Comparison of ENCODE assay signal across 23 mouse cellular contexts in the genomic region with DNA sequence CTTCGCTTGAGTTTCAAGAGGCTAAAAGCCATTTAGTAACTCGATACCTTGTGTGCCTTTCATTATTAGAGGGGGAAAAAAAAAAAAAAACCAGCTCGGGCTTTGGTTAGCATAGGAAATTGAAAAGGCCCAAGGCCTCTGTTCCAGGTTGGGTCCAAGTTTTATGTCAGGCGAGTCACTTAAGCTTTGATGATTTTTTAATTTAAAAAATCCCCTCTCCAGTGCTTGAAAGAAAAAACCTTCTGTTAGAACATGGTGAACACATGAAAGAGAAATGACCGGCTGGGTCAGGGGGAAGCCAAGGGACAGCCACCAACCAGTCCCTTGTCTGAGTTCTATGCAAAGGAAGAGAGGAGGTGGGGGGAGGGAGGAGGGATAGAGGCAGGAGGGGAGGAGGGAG. TPM values are rescaled to one million over a fixed set of nuclear protein-coding genes. Genes with fewer than 3 reads are reported as not detected.
DNase-seq lines count a peak whose midpoint lies in the region; ATAC-seq and TF ChIP-seq lines count a peak whose summit lies in the region.
"Had no signal": no experiment of that assay in that cellular context is flagged by ENCODE, and none has a peak within 500 bp of the region (broad histone marks: within the 10 kb centered on the region; RNA-seq: fewer than 3 reads in every experiment).

No protein-coding gene starts in this region.

- no peak overlapping the region for H3K4me3 ChIP-seq in kidney, embryonic 14.5 days (ENCODE audit: low read length)
- no peak overlapping the region for H3K4me3 ChIP-seq in embryonic facial prominence, embryonic 11.5 days (ENCODE audit: low read depth, low read length)
- H3K4me3 ChIP-seq in limb, embryonic 14.5 days (replicated peaks; ENCODE audit: low read length), result no peak overlapping the region
- H3K4me3 ChIP-seq in midbrain, embryonic 10.5 days, result no peak overlapping the region
- H3K4me3 ChIP-seq: midbrain, embryonic 12.5 days had no signal

- no peak for DNase-seq in kidney, postnatal 14 days
- DNase-seq in embryonic facial prominence, embryonic 11.5 days (ENCODE audit: low spot score), result peak; percentile 60
- peak; percentile 79 for DNase-seq in forelimb bud, embryonic 11.5 days (ENCODE audit: low read depth, low spot score)
- DNase-seq in limb, embryonic 14.5 days (ENCODE audit: low spot score), result peak; percentile 39
- DNase-seq in spleen, adult 12 weeks (ENCODE audit: low spot score), result no peak
- no peak for DNase-seq in midbrain, embryonic 10.5 days (ENCODE audit: low spot score)
- DNase-seq: adrenal gland, adult 8-10 months; cerebellum, adult 11-12 months; cerebellum, postnatal 14 days; gastrocnemius, postnatal 14 days; heart, adult 11 months; lung, postnatal 10 days; right cerebral cortex, postnatal 14 days; spleen, adult 18-20 months had no signal

- H3K4me2 ChIP-seq in kidney, embryonic 14.5 days (replicated peaks; ENCODE audit: low read depth, low read length), result no peak overlapping the region
- H3K4me2 ChIP-seq in embryonic facial prominence, embryonic 11.5 days (ENCODE audit: low read depth, low read length), result no peak overlapping the region
- no peak overlapping the region for H3K4me2 ChIP-seq in limb, embryonic 14.5 days (replicated peaks; ENCODE audit: low read depth, low read length, severe bottlenecking)
- H3K4me2 ChIP-seq: heart, embryonic 11.5 days; midbrain, embryonic 12.5 days had no signal

- WGBS in kidney, embryonic 14.5 days, result 16% methylated on average over 5 of the region's 5 CpGs
- 10% methylated on average over 5 of the region's 5 CpGs for WGBS in embryonic facial prominence, embryonic 11.5 days
- 8% methylated on average over 5 of the region's 5 CpGs for WGBS in limb, embryonic 14.5 days
- 34% methylated on average over 5 of the region's 5 CpGs for WGBS in midbrain, embryonic 10.5 days

- H3K4me1 ChIP-seq in kidney, embryonic 14.5 days (ENCODE audit: control insufficient read depth, insufficient read depth, low read length), result peaks cover 6% of the 10 kb centered on the region; the same call in 1 of the 2 replicates
- H3K4me1 ChIP-seq in embryonic facial prominence, embryonic 11.5 days (ENCODE audit: control insufficient read depth, insufficient read depth, low read length), result peaks cover 3% of the 10 kb centered on the region; the same call in 1 of the 2 replicates
- peaks cover 40% of the 10 kb centered on the region for H3K4me1 ChIP-seq in limb, embryonic 14.5 days (ENCODE audit: control insufficient read depth, insufficient read depth, low read length)
- peaks cover 13% of the 10 kb centered on the region for H3K4me1 ChIP-seq in midbrain, embryonic 10.5 days
- H3K4me1 ChIP-seq: midbrain, embryonic 12.5 days had no signal

- ATAC-seq in kidney, embryonic 14.5 days (ENCODE audit: low FRiP score, low TSS enrichment), result no peak
- no peak for ATAC-seq in embryonic facial prominence, embryonic 11.5 days (replicated peaks; ENCODE audit: insufficient number of reproducible peaks, low FRiP score, low TSS enrichment, low read depth)
- ATAC-seq in limb, embryonic 14.5 days (ENCODE audit: low FRiP score, low read depth), result peak; percentile 13; the same call in 1 of the 2 replicates
- ATAC-seq: forebrain, embryonic 16.5 days; hindbrain, embryonic 16.5 days; intestine, embryonic 16.5 days; Patski had no signal

- no peaks in the 10 kb centered on the region for H3K9me3 ChIP-seq in kidney, embryonic 14.5 days (ENCODE audit: control insufficient read depth, low read length)
- H3K9me3 ChIP-seq in embryonic facial prominence, embryonic 11.5 days (replicated peaks; ENCODE audit: control insufficient read depth, low read length), result no peaks in the 10 kb centered on the region
- H3K9me3 ChIP-seq in limb, embryonic 14.5 days (ENCODE audit: control insufficient read depth, low read length), result no peaks in the 10 kb centered on the region
- peaks cover 4% of the 10 kb centered on the region; the same call in 1 of the 2 replicates for H3K9me3 ChIP-seq in midbrain, embryonic 10.5 days (replicated peaks)
- H3K9me3 ChIP-seq: G1E had no signal

- no peaks in the 10 kb centered on the region; the same call in 1 of the 2 replicates for H3K27me3 ChIP-seq in kidney, embryonic 14.5 days (ENCODE audit: control insufficient read depth, insufficient read depth, low read length)
- H3K27me3 ChIP-seq in embryonic facial prominence, embryonic 11.5 days (ENCODE audit: control insufficient read depth, insufficient read depth, low read length), result no peaks in the 10 kb centered on the region
- H3K27me3 ChIP-seq in limb, embryonic 14.5 days (ENCODE audit: control insufficient read depth, insufficient read depth, low read length), result no peaks in the 10 kb centered on the region
- H3K27me3 ChIP-seq in midbrain, embryonic 10.5 days (ENCODE audit: low read depth, poor library complexity, severe bottlenecking), result peaks cover 20% of the 10 kb centered on the region
- H3K27me3 ChIP-seq: Patski had no signal

- no peak for TF ChIP-seq POLR2A in limb, embryonic 14.5 days (IDR thresholded peaks at IDR 0.05; ENCODE audit: borderline replicate concordance, extremely low read depth, insufficient read depth, insufficient read length)

- no peak overlapping the region for H3K9ac ChIP-seq in kidney, embryonic 14.5 days (ENCODE audit: low read depth, low read length)
- no peak overlapping the region for H3K9ac ChIP-seq in embryonic facial prominence, embryonic 11.5 days (replicated peaks; ENCODE audit: low read length)
- H3K9ac ChIP-seq in limb, embryonic 14.5 days (ENCODE audit: low read depth, low read length, severe bottlenecking), result no peak overlapping the region
- H3K9ac ChIP-seq: midbrain, embryonic 12.5 days had no signal

- peak overlapping the region; percentile 38; the same call in 1 of the 2 replicates for H3K27ac ChIP-seq in kidney, embryonic 14.5 days (ENCODE audit: low read depth, low read length)
- no peak overlapping the region; the same call in 1 of the 2 replicates for H3K27ac ChIP-seq in embryonic facial prominence, embryonic 11.5 days (replicated peaks; ENCODE audit: low read depth, low read length)
- H3K27ac ChIP-seq in limb, embryonic 14.5 days (replicated peaks; ENCODE audit: low read depth, low read length), result peak overlapping the region; percentile 26; the same call in 1 of the 2 replicates
- no peak overlapping the region for H3K27ac ChIP-seq in midbrain, embryonic 10.5 days (replicated peaks)
- H3K27ac ChIP-seq: kidney, postnatal 0 days; midbrain, embryonic 12.5 days had no signal

- H3K36me3 ChIP-seq in kidney, embryonic 14.5 days (ENCODE audit: control insufficient read depth, insufficient read depth, low read length), result no peaks in the 10 kb centered on the region
- H3K36me3 ChIP-seq in embryonic facial prominence, embryonic 11.5 days (replicated peaks; ENCODE audit: control insufficient read depth, insufficient read depth, low read depth, low read length), result no peaks in the 10 kb centered on the region
- no peaks in the 10 kb centered on the region for H3K36me3 ChIP-seq in limb, embryonic 14.5 days (ENCODE audit: control insufficient read depth, insufficient read depth, low read length)
- H3K36me3 ChIP-seq in midbrain, embryonic 10.5 days, result no peaks in the 10 kb centered on the region
- H3K36me3 ChIP-seq: G1E; midbrain, embryonic 12.5 days had no signal

RNA-seq across cellular contexts. Expression of a gene that starts 22.0 kb away (rescaled TPM):
- 9.7 and 12.1 TPM in 2 replicates for polyA plus RNA-seq in kidney, embryonic 14.5 days (2014; fragmentation: Nextera tagmentation; extraction: Ambion mirVana)
- 10.1 and 11.4 TPM in 2 replicates for polyA plus RNA-seq in embryonic facial prominence, embryonic 11.5 days (2014; fragmentation: Nextera tagmentation; extraction: Ambion mirVana)
- polyA plus RNA-seq in limb, embryonic 14.5 days (2012; rRNA removed), result 17.8 and 23.0 TPM in 2 replicates
- 19.8 and 22.8 TPM in 2 replicates for polyA plus RNA-seq in limb, embryonic 14.5 days (2014; fragmentation: Nextera tagmentation; extraction: Ambion mirVana)
- 9.9 TPM in 2 replicates for polyA plus RNA-seq in midbrain, embryonic 10.5 days (2016; fragmentation: Nextera tagmentation; extraction: Ambion mirVana)

Comparison
In these comparisons a context has a peak if more than half of its experiments do, and no peak if none do; other contexts are left out.
1. H3K27ac ChIP-seq: peak in kidney, embryonic 14.5 days (single experiment) and limb, embryonic 14.5 days (single experiment); none in embryonic facial prominence, embryonic 11.5 days (single experiment) and midbrain, embryonic 10.5 days (single experiment).
2. DNase-seq: peak in embryonic facial prominence, embryonic 11.5 days (single experiment), forelimb bud, embryonic 11.5 days (single experiment) and limb, embryonic 14.5 days (single experiment); none in kidney, postnatal 14 days (single experiment), spleen, adult 12 weeks (single experiment) and midbrain, embryonic 10.5 days (single experiment).